ENCODE assay signal across 10 mouse cellular contexts in the genomic region with DNA sequence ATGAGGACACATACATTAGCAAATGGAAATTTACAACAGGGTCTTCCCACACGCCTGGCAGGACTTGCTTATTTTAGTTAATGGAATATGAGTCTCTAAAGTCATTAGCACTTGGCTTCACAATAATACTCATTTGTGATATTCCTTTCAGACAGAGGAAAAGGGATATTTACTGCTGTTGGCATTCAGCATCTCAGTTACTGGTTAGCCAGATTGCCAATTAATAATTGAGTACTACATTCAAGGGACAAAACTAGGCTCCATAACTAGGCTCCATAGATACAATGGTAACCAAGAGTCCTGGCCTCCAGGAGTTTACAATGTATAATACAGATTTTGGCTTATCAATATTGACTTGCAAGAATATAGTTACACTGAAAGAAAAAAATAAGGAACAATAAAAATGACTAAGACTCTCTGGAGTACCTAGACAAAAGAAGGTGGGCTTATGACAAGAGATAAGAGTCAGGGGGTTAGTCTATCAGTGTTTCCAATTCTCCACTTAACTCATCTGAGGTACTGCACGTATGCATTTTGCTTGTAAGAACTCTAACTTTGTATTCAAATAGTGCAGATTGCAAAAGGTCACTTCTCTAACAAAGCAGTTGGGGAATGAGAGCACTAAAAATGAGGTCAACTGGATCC. TPM values are rescaled to one million over a fixed set of nuclear protein-coding genes. Genes with fewer than 3 reads are reported as not detected.
A peak's percentile ranks its signal among the peaks of the same experiment; 100 is the strongest.
DNase-seq lines count a peak whose midpoint lies in the region; ATAC-seq and TF ChIP-seq lines count a peak whose summit lies in the region.
"Had no signal": no experiment of that assay in that cellular context is flagged by ENCODE, and none has a peak within 500 bp of the region (broad histone marks: within the 10 kb centered on the region; RNA-seq: fewer than 3 reads in every experiment).

No protein-coding gene starts in this region.

- peaks cover 5 to 34% of the 10 kb centered on the region in 2 experiments for H3K4me1 ChIP-seq in heart, embryonic 14.5 days (ENCODE audit: control insufficient read depth in 2 of 2, insufficient read depth in 2 of 2, low read length in 2 of 2)
- H3K4me1 ChIP-seq in ES-Bruce4 (ENCODE audit: control insufficient read depth, insufficient read depth, low read length): no peaks in the 10 kb centered on the region
- H3K4me1 ChIP-seq in forebrain, embryonic 16.5 days (replicated peaks; ENCODE audit: control insufficient read depth, insufficient read depth, low read length): peaks cover 43% of the 10 kb centered on the region
- H3K4me1 ChIP-seq in liver, embryonic 15.5 days (replicated peaks): peaks cover 42% of the 10 kb centered on the region

- WGBS in heart, embryonic 14.5 days: 63% methylated on average over 2 of the region's 2 CpGs
- WGBS in forebrain, embryonic 16.5 days: 46% methylated on average over 2 of the region's 2 CpGs
- 38% methylated on average over 2 of the region's 2 CpGs for WGBS in liver, embryonic 15.5 days (ENCODE audit: insufficient replicate concordance)

- no peak for TF ChIP-seq CTCF in ES-Bruce4 (IDR thresholded peaks at IDR 0.05; ENCODE audit: low read depth, low read length)

- 0 out of 2 replicates have a peak, but pooled peaks cover 3% of the 10 kb centered on the region for H3K27me3 ChIP-seq in heart, embryonic 14.5 days (ENCODE audit: control insufficient read depth, insufficient read depth, low read length)
- H3K27me3 ChIP-seq in ES-Bruce4 (ENCODE audit: control insufficient read depth, insufficient read depth, low read length, poor library complexity, severe bottlenecking): no peaks in the 10 kb centered on the region
- H3K27me3 ChIP-seq in forebrain, embryonic 16.5 days (replicated peaks; ENCODE audit: control insufficient read depth, insufficient read depth, low read length): no peaks in the 10 kb centered on the region
- H3K27me3 ChIP-seq in liver, embryonic 15.5 days: no peaks in the 10 kb centered on the region

- H3K4me2 ChIP-seq in heart, embryonic 14.5 days (ENCODE audit: low read length): peak overlapping the region; percentile 93
- H3K4me2 ChIP-seq in forebrain, embryonic 16.5 days (ENCODE audit: low read length): peak overlapping the region; percentile 89
- H3K4me2 ChIP-seq in liver, embryonic 15.5 days: peak overlapping the region; percentile 91

- DNase-seq in heart, postnatal 10 days: no peak
- DNase-seq in adrenal gland, adult 8-10 months: no peak
- no peak for DNase-seq in adrenal gland, postnatal 36 days
- no peak for DNase-seq in frontal cortex, postnatal 14 days (ENCODE audit: low spot score in 2 of 2)
- DNase-seq: heart, postnatal 36 days; thymus, adult 18-20 months had no signal

- no peak for TF ChIP-seq POLR2A in ES-Bruce4 (IDR thresholded peaks at IDR 0.05; ENCODE audit: insufficient read depth, low read length)

- TF ChIP-seq EP300 in ES-Bruce4 (IDR thresholded peaks at IDR 0.05; ENCODE audit: insufficient read depth, low read depth, low read length): no peak

- ATAC-seq in heart, embryonic 14.5 days (ENCODE audit: insufficient number of reproducible peaks, insufficient read depth, low FRiP score, low read depth): no peak
- no peak for ATAC-seq in forebrain, embryonic 16.5 days
- ATAC-seq in liver, embryonic 15.5 days (ENCODE audit: insufficient read depth): no peak

- peak overlapping the region; percentile 99 for H3K9ac ChIP-seq in heart, embryonic 14.5 days (ENCODE audit: low read length)
- peak overlapping the region; percentile 77; the same call in 1 of the 2 replicates for H3K9ac ChIP-seq in ES-Bruce4 (ENCODE audit: low read depth, poor library complexity, severe bottlenecking)
- H3K9ac ChIP-seq in forebrain, embryonic 16.5 days (replicated peaks; ENCODE audit: low read depth, low read length): peak overlapping the region; percentile 92; the same call in 1 of the 2 replicates
- peak overlapping the region; percentile 90; the same call in 1 of the 2 replicates for H3K9ac ChIP-seq in liver, embryonic 15.5 days

- no peaks in the 10 kb centered on the region for H3K36me3 ChIP-seq in heart, embryonic 14.5 days (ENCODE audit: control insufficient read depth, insufficient read depth, low read length)
- no peaks in the 10 kb centered on the region for H3K36me3 ChIP-seq in ES-Bruce4 (ENCODE audit: control insufficient read depth, insufficient read depth, low read length, poor library complexity, severe bottlenecking)
- no peaks in the 10 kb centered on the region for H3K36me3 ChIP-seq in forebrain, embryonic 16.5 days (ENCODE audit: control insufficient read depth, insufficient read depth)
- no peaks in the 10 kb centered on the region for H3K36me3 ChIP-seq in liver, embryonic 15.5 days (replicated peaks)

- H3K4me3 ChIP-seq in heart, embryonic 14.5 days (ENCODE audit: control insufficient read depth in 1 of 2, insufficient read depth in 1 of 2, low read depth in 1 of 2, low read length in 2 of 2): peak overlapping the region in 1 of 2 experiments; percentile 91; a peak in 1 of 4 replicates
- no peak overlapping the region for H3K4me3 ChIP-seq in ES-Bruce4 (ENCODE audit: low read depth, low read length)
- H3K4me3 ChIP-seq in forebrain, embryonic 16.5 days (replicated peaks; ENCODE audit: low read length): peak overlapping the region; percentile 86
- H3K4me3 ChIP-seq in liver, embryonic 15.5 days (replicated peaks): peak overlapping the region; percentile 82

- no peaks in the 10 kb centered on the region for H3K9me3 ChIP-seq in heart, embryonic 14.5 days (ENCODE audit: control insufficient read depth, low read length)
- H3K9me3 ChIP-seq in ES-Bruce4 (replicated peaks; ENCODE audit: control insufficient read depth, insufficient read depth, low read length, poor library complexity, severe bottlenecking): no peaks in the 10 kb centered on the region
- H3K9me3 ChIP-seq in forebrain, embryonic 16.5 days (ENCODE audit: control insufficient read depth, low read length): no peaks in the 10 kb centered on the region
- no peaks in the 10 kb centered on the region for H3K9me3 ChIP-seq in liver, embryonic 15.5 days (replicated peaks)

- intact Hi-C loops in heart, postnatal 10 days (cut with DNase I): no loop called here

- no peak overlapping the region for H3K27ac ChIP-seq in heart, embryonic 14.5 days (replicated peaks in 1 of 2; ENCODE audit: control insufficient read depth in 1 of 2, insufficient read depth in 1 of 2, low read depth in 2 of 2, low read length in 2 of 2)
- no peak overlapping the region for H3K27ac ChIP-seq in ES-Bruce4 (ENCODE audit: insufficient read depth, low read length)
- no peak overlapping the region for H3K27ac ChIP-seq in forebrain, embryonic 16.5 days (ENCODE audit: low read length)
- no peak overlapping the region for H3K27ac ChIP-seq in liver, embryonic 15.5 days (replicated peaks)

RNA-seq across cellular contexts. Expression of a gene that starts 2.0 kb away (rescaled TPM):
- 63.7 and 64.4 TPM in 2 replicates for polyA plus RNA-seq in heart, embryonic 14.5 days (2014; fragmentation: Nextera tagmentation; extraction: Ambion mirVana)
- total RNA-seq in heart, postnatal 10 days (2021): 100 to 1,000 TPM in 1 of 2 experiments, 10 to 100 TPM in 1; 88.7 to 104 TPM
- polyA plus RNA-seq in ES-Bruce4 (2011; ENCODE audit: insufficient read depth, insufficient read length, low read depth, missing spikeins): 176 and 179 TPM in 2 replicates
- polyA plus RNA-seq in forebrain, embryonic 16.5 days (2015; fragmentation: Nextera tagmentation; extraction: Ambion mirVana): 110 and 117 TPM in 2 replicates
- polyA plus RNA-seq in liver, embryonic 15.5 days (2015; fragmentation: Nextera tagmentation; extraction: Ambion mirVana): 26.4 and 26.9 TPM in 2 replicates
- 100 to 1,000 TPM; 213 to 241 (median 234) TPM for total RNA-seq in adrenal gland, adult 8-10 months (2022)
- 100 to 1,000 TPM; 230 to 232 TPM for total RNA-seq in adrenal gland, postnatal 36 days (2021)
